Mouse (Mus musculus): ENCODE data around the gene Abtb2. TPM values are rescaled to one million over a fixed set of nuclear protein-coding genes. Genes with fewer than 3 reads are reported as not detected.

The Abtb2 gene
- polyA plus RNA-seq, 1 experiment from 2014 or later = 18.6 TPM

DNA sequence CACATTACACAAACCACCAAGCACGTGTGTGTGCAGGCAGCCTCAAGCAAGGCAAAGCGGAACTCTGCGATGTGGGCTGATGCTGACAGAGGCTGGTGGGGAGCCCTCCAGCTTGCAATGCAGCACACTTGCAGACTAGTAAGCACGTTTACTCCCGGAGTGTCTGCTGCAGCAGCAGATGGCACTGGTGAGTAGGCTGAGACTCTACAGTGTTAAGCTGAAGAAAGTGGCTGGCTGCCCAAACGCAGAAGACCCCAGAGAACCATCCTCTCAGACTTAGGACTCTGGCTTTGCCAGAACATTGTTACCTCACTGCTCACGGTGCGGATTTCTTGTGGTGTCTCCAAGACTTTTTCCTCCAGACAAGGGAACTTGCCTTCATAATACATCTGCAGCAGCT lies 164.9 kb downstream of the Abtb2 start:
- ATAC-seq (ENCODE audit: insufficient number of reproducible peaks, insufficient read depth, low FRiP score, low read depth) = no peak
- Histone ChIP-seq H3K9me3 (ENCODE audit: control insufficient read depth, low read length) (no peaks in the 10 kb centered on the region), H3K9ac (ENCODE audit: low read length) (no peak overlapping the region), H3K4me1 (ENCODE audit: control insufficient read depth in 2 of 2, insufficient read depth in 2 of 2, low read length in 2 of 2) (no peaks in the 10 kb centered on the region), H3K4me2 (ENCODE audit: low read length) (no peak overlapping the region), H3K27me3 (ENCODE audit: control insufficient read depth, insufficient read depth, low read length) (no peaks in the 10 kb centered on the region), H3K4me3 (ENCODE audit: control insufficient read depth in 1 of 2, insufficient read depth in 1 of 2, low read depth in 1 of 2, low read length in 2 of 2) (no peak overlapping the region), H3K36me3 (ENCODE audit: control insufficient read depth, insufficient read depth, low read length) (peaks cover 95% of the 10 kb centered on the region), H3K27ac (replicated peaks in 1 of 2; ENCODE audit: control insufficient read depth in 1 of 2, insufficient read depth in 1 of 2, low read depth in 2 of 2, low read length in 2 of 2) (no peak overlapping the region)
- WGBS = 90% methylated on average over 8 of the region's 8 CpGs

DNA sequence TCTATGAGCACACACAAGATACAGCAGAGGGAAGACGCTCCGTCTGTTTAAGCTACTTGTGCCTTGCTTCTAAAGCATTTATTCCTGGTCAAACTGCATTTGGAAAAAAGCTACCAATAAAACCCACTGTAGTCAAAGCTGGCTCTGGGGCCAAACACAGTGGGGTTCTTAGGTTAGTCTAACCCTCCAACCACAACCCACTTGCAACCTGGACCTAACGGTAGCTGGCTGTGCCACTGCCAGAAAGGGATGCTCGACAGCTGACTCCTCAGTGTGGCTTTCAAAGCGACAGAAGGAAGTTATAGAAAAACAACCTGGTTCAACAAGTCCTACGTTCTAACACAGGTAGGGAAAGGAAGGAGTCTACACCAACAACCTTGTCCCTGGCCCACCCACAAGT lies 165.3 kb downstream of the Abtb2 start:
- ATAC-seq (ENCODE audit: insufficient number of reproducible peaks, insufficient read depth, low FRiP score, low read depth) = no peak

DNA sequence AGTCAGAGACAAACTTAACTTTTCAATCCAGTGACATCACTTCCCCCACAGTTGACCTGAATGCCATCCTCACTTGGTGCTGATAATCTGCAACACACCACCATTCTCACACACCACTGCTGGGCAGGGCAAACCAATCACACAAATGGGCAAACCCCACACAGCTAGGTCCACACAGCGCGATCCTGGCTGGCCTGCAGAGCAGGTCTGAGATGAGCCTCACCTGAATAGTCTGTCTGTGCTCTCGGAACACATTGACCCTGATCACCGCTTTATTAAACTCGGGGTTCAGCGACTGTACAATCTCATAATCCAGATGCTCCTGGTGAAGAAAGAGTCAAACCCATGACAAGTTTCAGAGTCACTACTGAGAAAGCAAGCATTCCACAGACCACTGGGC lies 176.7 kb downstream of the Abtb2 start:
- H3K27me3 ChIP-seq (ENCODE audit: control insufficient read depth, insufficient read depth, low read length) = no peaks in the 10 kb centered on the region

More for the DNA sequence above, 165.3 kb downstream of the Abtb2 start:
- Histone ChIP-seq H3K9ac (ENCODE audit: low read length) (no peak overlapping the region), H3K27me3 (ENCODE audit: control insufficient read depth, insufficient read depth, low read length) (no peaks in the 10 kb centered on the region), H3K9me3 (ENCODE audit: control insufficient read depth, low read length) (no peaks in the 10 kb centered on the region), H3K4me2 (ENCODE audit: low read length) (no peak overlapping the region), H3K4me3 (ENCODE audit: control insufficient read depth in 1 of 2, insufficient read depth in 1 of 2, low read depth in 1 of 2, low read length in 2 of 2) (no peak overlapping the region), H3K36me3 (ENCODE audit: control insufficient read depth, insufficient read depth, low read length) (peaks cover 95% of the 10 kb centered on the region), H3K4me1 (ENCODE audit: control insufficient read depth in 2 of 2, insufficient read depth in 2 of 2, low read length in 2 of 2) (no peaks in the 10 kb centered on the region), H3K27ac (replicated peaks in 1 of 2; ENCODE audit: control insufficient read depth in 1 of 2, insufficient read depth in 1 of 2, low read depth in 2 of 2, low read length in 2 of 2) (no peak overlapping the region)
- WGBS = 90% methylated on average over 6 of the region's 6 CpGs

DNA sequence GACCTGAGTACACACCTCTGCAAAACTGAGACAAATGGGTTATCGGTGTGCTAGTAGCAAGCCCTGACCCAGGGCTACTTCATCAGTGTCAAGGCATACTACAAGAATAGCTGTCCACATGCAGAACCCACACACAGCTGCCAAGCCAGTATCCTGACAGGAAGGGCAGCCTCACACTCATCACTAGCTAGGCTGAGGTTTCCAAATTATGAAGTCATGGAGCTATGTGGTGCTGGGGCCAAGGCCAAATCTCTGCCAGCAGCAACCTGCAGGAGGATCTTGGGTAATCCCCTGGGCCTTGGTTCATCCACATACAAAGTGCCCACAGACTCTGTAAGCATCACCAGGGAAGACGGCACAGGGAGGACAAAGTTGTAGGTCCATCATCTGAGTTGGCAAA lies 177.4 kb downstream of the Abtb2 start:
- WGBS = 91% methylated on average over 2 of the region's 2 CpGs
- Histone ChIP-seq H3K4me1 (ENCODE audit: control insufficient read depth in 2 of 2, insufficient read depth in 2 of 2, low read length in 2 of 2) (no peaks in the 10 kb centered on the region), H3K36me3 (ENCODE audit: control insufficient read depth, insufficient read depth, low read length) (peaks cover 75% of the 10 kb centered on the region), H3K4me3 (ENCODE audit: control insufficient read depth in 1 of 2, insufficient read depth in 1 of 2, low read depth in 1 of 2, low read length in 2 of 2) (no peak overlapping the region), H3K27ac (replicated peaks in 1 of 2; ENCODE audit: control insufficient read depth in 1 of 2, insufficient read depth in 1 of 2, low read depth in 2 of 2, low read length in 2 of 2) (no peak overlapping the region), H3K4me2 (ENCODE audit: low read length) (no peak overlapping the region), H3K27me3 (ENCODE audit: control insufficient read depth, insufficient read depth, low read length) (no peaks in the 10 kb centered on the region), H3K9ac (ENCODE audit: low read length) (no peak overlapping the region), H3K9me3 (ENCODE audit: control insufficient read depth, low read length) (no peaks in the 10 kb centered on the region)
- no peak for ATAC-seq (ENCODE audit: insufficient number of reproducible peaks, insufficient read depth, low FRiP score, low read depth)

More for the DNA sequence above, 176.7 kb downstream of the Abtb2 start:
- H3K4me2 ChIP-seq (ENCODE audit: low read length) = no peak overlapping the region
- H3K9ac ChIP-seq (ENCODE audit: low read length) = no peak overlapping the region
- H3K27ac ChIP-seq (replicated peaks in 1 of 2; ENCODE audit: control insufficient read depth in 1 of 2, insufficient read depth in 1 of 2, low read depth in 2 of 2, low read length in 2 of 2) = no peak overlapping the region
- H3K9me3 ChIP-seq (ENCODE audit: control insufficient read depth, low read length) = no peaks in the 10 kb centered on the region
- no peak for ATAC-seq (ENCODE audit: insufficient number of reproducible peaks, insufficient read depth, low FRiP score, low read depth)
- H3K4me3 ChIP-seq (ENCODE audit: control insufficient read depth in 1 of 2, insufficient read depth in 1 of 2, low read depth in 1 of 2, low read length in 2 of 2) = no peak overlapping the region
- H3K36me3 ChIP-seq (ENCODE audit: control insufficient read depth, insufficient read depth, low read length) = peaks cover 70% of the 10 kb centered on the region
- 96% methylated on average over 6 of the region's 6 CpGs for WGBS
- H3K4me1 ChIP-seq (ENCODE audit: control insufficient read depth in 2 of 2, insufficient read depth in 2 of 2, low read length in 2 of 2) = no peaks in the 10 kb centered on the region

DNA sequence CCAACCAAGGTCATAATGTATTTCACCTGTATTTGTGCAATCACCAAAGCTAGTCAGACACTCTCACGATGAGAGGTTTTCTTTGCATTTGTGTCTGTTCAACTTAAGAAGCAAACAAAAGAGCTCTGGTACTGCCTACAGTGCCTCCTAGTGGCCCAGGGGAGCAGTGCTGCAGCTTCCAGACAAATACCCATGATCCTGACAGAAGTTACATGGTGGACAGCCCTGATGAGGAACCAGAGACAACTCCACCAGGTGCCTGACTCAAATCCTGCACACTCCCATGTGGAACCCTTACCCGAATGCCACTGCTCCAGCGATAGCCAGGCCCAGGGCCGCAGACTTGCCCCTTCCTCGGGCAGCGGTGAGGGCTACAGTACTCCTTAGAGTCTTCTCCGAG lies 177.9 kb downstream of the Abtb2 start:
- Histone ChIP-seq H3K36me3 (ENCODE audit: control insufficient read depth, insufficient read depth, low read length) (peaks cover 72% of the 10 kb centered on the region), H3K4me3 (ENCODE audit: control insufficient read depth in 1 of 2, insufficient read depth in 1 of 2, low read depth in 1 of 2, low read length in 2 of 2) (no peak overlapping the region), H3K4me1 (ENCODE audit: control insufficient read depth in 2 of 2, insufficient read depth in 2 of 2, low read length in 2 of 2) (no peaks in the 10 kb centered on the region), H3K9ac (ENCODE audit: low read length) (no peak overlapping the region), H3K27ac (replicated peaks in 1 of 2; ENCODE audit: control insufficient read depth in 1 of 2, insufficient read depth in 1 of 2, low read depth in 2 of 2, low read length in 2 of 2) (no peak overlapping the region), H3K9me3 (ENCODE audit: control insufficient read depth, low read length) (no peaks in the 10 kb centered on the region), H3K27me3 (ENCODE audit: control insufficient read depth, insufficient read depth, low read length) (no peaks in the 10 kb centered on the region), H3K4me2 (ENCODE audit: low read length) (no peak overlapping the region)
- WGBS = 79% methylated on average over 7 of the region's 7 CpGs
- ATAC-seq (ENCODE audit: insufficient number of reproducible peaks, insufficient read depth, low FRiP score, low read depth) = no peak

DNA sequence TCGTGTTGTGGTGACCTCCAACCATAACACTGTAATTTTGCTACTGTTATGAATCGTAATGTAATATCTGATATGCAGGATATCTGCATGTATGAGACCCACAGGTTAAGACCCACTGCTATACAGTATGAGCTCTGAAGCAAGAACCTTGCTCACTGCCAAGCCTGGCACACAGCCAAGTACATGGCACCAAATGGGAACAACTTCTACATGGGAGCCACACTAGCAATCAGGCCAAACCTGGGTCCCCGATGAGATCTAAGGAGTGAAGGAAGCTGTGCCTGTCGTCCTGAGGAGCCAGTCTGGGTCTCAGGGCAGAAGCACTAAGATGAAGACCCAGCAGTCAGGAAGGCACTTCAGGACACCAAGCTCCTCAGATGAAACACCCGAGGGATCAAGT lies 179.4 kb downstream of the Abtb2 start:
- H3K9me3 ChIP-seq (ENCODE audit: control insufficient read depth, low read length) = no peaks in the 10 kb centered on the region
- H3K4me2 ChIP-seq (ENCODE audit: low read length) = no peak overlapping the region
- peaks cover 72% of the 10 kb centered on the region for H3K36me3 ChIP-seq (ENCODE audit: control insufficient read depth, insufficient read depth, low read length)
- 84% methylated on average over 5 of the region's 5 CpGs for WGBS
- no peak overlapping the region for H3K4me3 ChIP-seq (ENCODE audit: control insufficient read depth in 1 of 2, insufficient read depth in 1 of 2, low read depth in 1 of 2, low read length in 2 of 2)
- no peak for ATAC-seq (ENCODE audit: insufficient number of reproducible peaks, insufficient read depth, low FRiP score, low read depth)
- no peaks in the 10 kb centered on the region for H3K27me3 ChIP-seq (ENCODE audit: control insufficient read depth, insufficient read depth, low read length)
- no peak overlapping the region for H3K27ac ChIP-seq (replicated peaks in 1 of 2; ENCODE audit: control insufficient read depth in 1 of 2, insufficient read depth in 1 of 2, low read depth in 2 of 2, low read length in 2 of 2)
- no peak overlapping the region for H3K9ac ChIP-seq (ENCODE audit: low read length)
- H3K4me1 ChIP-seq (ENCODE audit: control insufficient read depth in 2 of 2, insufficient read depth in 2 of 2, low read length in 2 of 2) = no peaks in the 10 kb centered on the region

DNA sequence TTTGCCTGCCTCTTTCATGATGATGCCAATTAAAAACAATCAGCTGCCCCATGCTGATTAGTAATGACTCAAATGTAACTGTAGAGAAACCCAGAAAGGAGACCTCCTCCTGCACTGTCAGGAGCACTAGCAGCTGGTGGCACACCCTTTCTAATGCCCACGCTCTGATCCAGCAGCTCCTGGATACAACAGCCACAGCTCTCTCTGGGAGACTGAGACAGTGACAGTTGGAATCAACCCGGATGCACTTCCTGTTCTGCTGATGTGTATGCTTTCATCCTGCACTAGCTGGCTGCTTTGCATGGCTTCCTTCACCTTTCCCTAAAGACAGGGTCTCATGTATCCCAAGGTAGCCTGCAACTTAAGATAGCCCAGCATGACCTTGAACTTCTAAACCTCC lies 180.0 kb downstream of the Abtb2 start:
- Histone ChIP-seq H3K27me3 (ENCODE audit: control insufficient read depth, insufficient read depth, low read length) (no peaks in the 10 kb centered on the region), H3K4me3 (ENCODE audit: control insufficient read depth in 1 of 2, insufficient read depth in 1 of 2, low read depth in 1 of 2, low read length in 2 of 2) (no peak overlapping the region), H3K4me2 (ENCODE audit: low read length) (no peak overlapping the region), H3K4me1 (ENCODE audit: control insufficient read depth in 2 of 2, insufficient read depth in 2 of 2, low read length in 2 of 2) (no peaks in the 10 kb centered on the region), H3K9me3 (ENCODE audit: control insufficient read depth, low read length) (no peaks in the 10 kb centered on the region), H3K9ac (ENCODE audit: low read length) (no peak overlapping the region; the same call in 1 of the 2 replicates), H3K27ac (replicated peaks in 1 of 2; ENCODE audit: control insufficient read depth in 1 of 2, insufficient read depth in 1 of 2, low read depth in 2 of 2, low read length in 2 of 2) (no peak overlapping the region), H3K36me3 (ENCODE audit: control insufficient read depth, insufficient read depth, low read length) (peaks cover 72% of the 10 kb centered on the region)
- WGBS = 84% methylated on average over 2 of the region's 2 CpGs
- ATAC-seq (ENCODE audit: insufficient number of reproducible peaks, insufficient read depth, low FRiP score, low read depth) = no peak

DNA sequence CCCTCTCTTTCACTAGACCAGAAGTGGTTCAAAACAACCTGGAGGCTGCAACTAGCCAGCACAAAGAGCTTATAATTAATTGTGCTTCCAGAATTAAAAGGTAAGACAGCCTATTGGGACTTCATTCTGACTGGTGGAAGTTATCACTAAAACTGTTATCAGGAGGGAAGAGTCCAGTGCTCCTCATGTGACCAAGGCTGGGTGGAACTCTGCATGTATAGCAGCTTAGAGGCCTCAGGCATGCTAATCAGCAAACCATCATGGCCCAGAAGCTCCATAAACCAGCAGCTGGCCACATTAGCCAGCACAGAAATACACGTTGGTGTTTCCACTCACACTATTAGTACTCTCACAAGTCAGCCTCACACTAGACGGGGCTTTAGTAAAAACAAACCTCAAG lies 180.7 kb downstream of the Abtb2 start:
- ATAC-seq (ENCODE audit: insufficient number of reproducible peaks, insufficient read depth, low FRiP score, low read depth) = no peak
- 83% methylated on average over 2 of the region's 2 CpGs for WGBS
- no peak overlapping the region for H3K9ac ChIP-seq (ENCODE audit: low read length)
- H3K4me3 ChIP-seq (ENCODE audit: control insufficient read depth in 1 of 2, insufficient read depth in 1 of 2, low read depth in 1 of 2, low read length in 2 of 2) = no peak overlapping the region
- peaks cover 74% of the 10 kb centered on the region for H3K36me3 ChIP-seq (ENCODE audit: control insufficient read depth, insufficient read depth, low read length)
- H3K4me1 ChIP-seq (ENCODE audit: control insufficient read depth in 2 of 2, insufficient read depth in 2 of 2, low read length in 2 of 2) = no peaks in the 10 kb centered on the region
- H3K9me3 ChIP-seq (ENCODE audit: control insufficient read depth, low read length) = no peaks in the 10 kb centered on the region
- no peak overlapping the region for H3K27ac ChIP-seq (replicated peaks in 1 of 2; ENCODE audit: control insufficient read depth in 1 of 2, insufficient read depth in 1 of 2, low read depth in 2 of 2, low read length in 2 of 2)
- no peak overlapping the region for H3K4me2 ChIP-seq (ENCODE audit: low read length)
- H3K27me3 ChIP-seq (ENCODE audit: control insufficient read depth, insufficient read depth, low read length) = no peaks in the 10 kb centered on the region

Data from heart, embryonic 14.5 days (tissue).